27 mouse cellular contexts compared by ENCODE assay signal in the genomic region with DNA sequence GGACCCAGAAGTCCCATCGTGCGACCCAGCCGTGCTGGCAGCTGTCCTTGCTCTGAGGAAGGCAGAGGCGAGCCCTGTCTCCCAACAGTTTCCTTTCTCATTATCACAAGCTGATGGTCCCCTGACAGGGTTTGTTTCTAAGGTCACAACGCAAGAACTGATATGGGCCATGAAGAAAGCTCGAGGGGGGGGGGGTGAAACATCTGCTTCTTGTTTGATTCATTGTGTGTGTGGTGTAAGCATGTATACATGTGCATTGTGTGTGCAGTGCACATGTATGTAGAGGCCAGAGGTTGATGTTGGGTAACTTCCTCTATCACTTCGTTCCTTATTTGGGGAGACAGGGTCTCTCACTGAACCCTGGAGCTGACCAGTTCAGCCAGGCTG. TPM values are rescaled to one million over a fixed set of nuclear protein-coding genes. Genes with fewer than 3 reads are reported as not detected.
DNase-seq lines count a peak whose midpoint lies in the region; ATAC-seq and TF ChIP-seq lines count a peak whose summit lies in the region.
"Had no signal": no experiment of that assay in that cellular context is flagged by ENCODE, and none has a peak within 500 bp of the region (broad histone marks: within the 10 kb centered on the region; RNA-seq: fewer than 3 reads in every experiment).

No protein-coding gene starts in this region.

- TF ChIP-seq CTCF in bone marrow macrophage, adult 2 months (IDR thresholded peaks at IDR 0.05; ENCODE audit: low read depth, low read length): no peak
- no peak for TF ChIP-seq CTCF in liver, postnatal 0 days (IDR thresholded peaks at IDR 0.05; ENCODE audit: low read depth)

- H3K9ac ChIP-seq in liver, embryonic 11.5 days (ENCODE audit: low read depth, low read length): no peak overlapping the region
- no peak overlapping the region for H3K9ac ChIP-seq in liver, postnatal 0 days (replicated peaks)
- H3K9ac ChIP-seq: forebrain, embryonic 12.5 days; heart, embryonic 15.5 days; hindbrain, embryonic 13.5 days; lung, embryonic 15.5 days had no signal

- no peak for TF ChIP-seq EP300 in liver, postnatal 0 days (IDR thresholded peaks at IDR 0.05; ENCODE audit: low read depth)

- H3K27me3 ChIP-seq in liver, embryonic 11.5 days (replicated peaks; ENCODE audit: control insufficient read depth, insufficient read depth, low read length): peaks cover 25% of the 10 kb centered on the region
- H3K27me3 ChIP-seq in liver, postnatal 0 days (ENCODE audit: insufficient read depth, low read length): no peaks in the 10 kb centered on the region; the same call in 1 of the 2 replicates

- no peak for DNase-seq in liver, embryonic 11.5 days (ENCODE audit: low spot score)
- no peak for DNase-seq in liver
- DNase-seq in liver, postnatal 0 days: no peak
- no peak for DNase-seq in lung, postnatal 10 days
- no peak for DNase-seq in right cerebral cortex, postnatal 14 days
- no peak for DNase-seq in thymus, postnatal 14 days
- DNase-seq: adrenal gland, adult 8-10 months; B cell, adult 2 months; gastrocnemius, postnatal 36 days; heart, postnatal 36 days; kidney, adult 2 months; kidney, postnatal 10 days; midbrain, embryonic 14.5 days; right cerebral cortex, postnatal 4 days; thymus, adult 18-20 months had no signal

- peaks cover 23% of the 10 kb centered on the region for H3K4me1 ChIP-seq in liver, embryonic 11.5 days (replicated peaks; ENCODE audit: control insufficient read depth, insufficient read depth, low read length)
- H3K4me1 ChIP-seq in bone marrow macrophage, adult 2 months (ENCODE audit: control insufficient read depth, insufficient read depth, low read length): peaks cover 41% of the 10 kb centered on the region
- H3K4me1 ChIP-seq in liver, postnatal 0 days (ENCODE audit: insufficient read depth): peaks cover 19% of the 10 kb centered on the region

- 0 out of 2 replicates have a peak overlapping the region, but pooled peaks have one; percentile 3 for H3K27ac ChIP-seq in liver, embryonic 11.5 days (ENCODE audit: low read depth, low read length)
- peak overlapping the region; percentile 74 for H3K27ac ChIP-seq in bone marrow macrophage, adult 2 months (ENCODE audit: insufficient read depth, low read depth, low read length)
- H3K27ac ChIP-seq in liver, postnatal 0 days (ENCODE audit: low read depth): peak overlapping the region; percentile 62
- H3K27ac ChIP-seq: embryonic facial prominence, embryonic 13.5 days; forebrain, embryonic 12.5 days; heart, embryonic 15.5 days; hindbrain, embryonic 13.5 days; limb, embryonic 10.5 days; lung, embryonic 15.5 days had no signal

- no peak for ATAC-seq in liver, embryonic 11.5 days (replicated peaks; ENCODE audit: low FRiP score)
- ATAC-seq in liver, postnatal 0 days: no peak
- ATAC-seq: activated CD4-positive, CD25-positive, alpha-beta regulatory T cell, adult 4 months had no signal

- H3K4me3 ChIP-seq in liver, embryonic 11.5 days (ENCODE audit: low read depth, low read length): no peak overlapping the region
- H3K4me3 ChIP-seq in bone marrow macrophage, adult 2 months (ENCODE audit: insufficient read depth, low read length): no peak overlapping the region
- H3K4me3 ChIP-seq in liver, postnatal 0 days (ENCODE audit: low read depth, low read length): no peak overlapping the region
- H3K4me3 ChIP-seq: embryonic facial prominence, embryonic 13.5 days; erythroblast, embryonic 14.5 days; forebrain, embryonic 12.5 days; heart, embryonic 15.5 days; hindbrain, embryonic 13.5 days; limb, embryonic 10.5 days; lung, embryonic 15.5 days; myocyte had no signal

- H3K4me2 ChIP-seq in liver, embryonic 11.5 days: no peak overlapping the region
- no peak overlapping the region for H3K4me2 ChIP-seq in liver, postnatal 0 days (ENCODE audit: low read depth, low read length)
- H3K4me2 ChIP-seq: embryonic facial prominence, embryonic 13.5 days; forebrain, embryonic 12.5 days; heart, embryonic 15.5 days; hindbrain, embryonic 13.5 days; lung, embryonic 15.5 days had no signal

- WGBS in liver, embryonic 11.5 days: 38% methylated on average over 7 of the region's 7 CpGs
- 33% methylated on average over 7 of the region's 7 CpGs for WGBS in liver, postnatal 0 days (ENCODE audit: insufficient replicate concordance)

- no peaks in the 10 kb centered on the region for H3K9me3 ChIP-seq in liver, embryonic 11.5 days (ENCODE audit: control insufficient read depth, low read length)
- no peaks in the 10 kb centered on the region for H3K9me3 ChIP-seq in liver, postnatal 0 days (ENCODE audit: low read length)
- H3K9me3 ChIP-seq: embryonic facial prominence, embryonic 13.5 days; forebrain, embryonic 12.5 days; heart, embryonic 15.5 days; hindbrain, embryonic 13.5 days; limb, embryonic 10.5 days; lung, embryonic 15.5 days had no signal

- no peaks in the 10 kb centered on the region for H3K36me3 ChIP-seq in liver, embryonic 11.5 days (ENCODE audit: control insufficient read depth, insufficient read depth, low read length)
- H3K36me3 ChIP-seq in liver, postnatal 0 days (replicated peaks; ENCODE audit: insufficient read depth, low read length): no peaks in the 10 kb centered on the region
- H3K36me3 ChIP-seq: embryonic facial prominence, embryonic 13.5 days; forebrain, embryonic 12.5 days; heart, embryonic 15.5 days; hindbrain, embryonic 13.5 days; limb, embryonic 10.5 days; lung, embryonic 15.5 days had no signal

- no peak for TF ChIP-seq POLR2A in bone marrow macrophage, adult 2 months (IDR thresholded peaks at IDR 0.05; ENCODE audit: borderline replicate concordance, low read depth, low read length)

RNA-seq across cellular contexts. Expression of a gene that starts 2.2 kb away (rescaled TPM):
- polyA plus RNA-seq in liver, embryonic 11.5 days (2014; fragmentation: Nextera tagmentation; extraction: Ambion mirVana): 7.2 and 8.1 TPM in 2 replicates
- polyA plus RNA-seq in bone marrow macrophage, adult 2 months (2012; ENCODE audit: insufficient read depth, insufficient read length, missing spikeins): 73.2 and 77.1 TPM in 2 replicates
- polyA plus RNA-seq in liver, postnatal 0 days (2015; fragmentation: Nextera tagmentation; extraction: Ambion mirVana): 3.7 and 4.3 TPM in 2 replicates

RNA-seq across cellular contexts. Expression of a gene that starts 23.6 kb away (rescaled TPM):
- 98.1 and 103 TPM in 2 replicates for polyA plus RNA-seq in liver, embryonic 11.5 days (2014; fragmentation: Nextera tagmentation; extraction: Ambion mirVana)
- polyA plus RNA-seq in bone marrow macrophage, adult 2 months (2012; ENCODE audit: insufficient read depth, insufficient read length, missing spikeins): 31.4 and 36.1 TPM in 2 replicates
- polyA plus RNA-seq in liver, postnatal 0 days (2015; fragmentation: Nextera tagmentation; extraction: Ambion mirVana): 34.4 and 37.1 TPM in 2 replicates

RNA-seq across cellular contexts. Expression of a gene that starts 24.8 kb away (rescaled TPM):
- not detected in 2 replicates for polyA plus RNA-seq in liver, embryonic 11.5 days (2014; fragmentation: Nextera tagmentation; extraction: Ambion mirVana)
- not detected in 2 replicates for polyA plus RNA-seq in bone marrow macrophage, adult 2 months (2012; ENCODE audit: insufficient read depth, insufficient read length, missing spikeins)
- polyA plus RNA-seq in liver, postnatal 0 days (2015; fragmentation: Nextera tagmentation; extraction: Ambion mirVana): not detected in 2 replicates
- polyA plus RNA-seq: activated CD4-positive, CD25-positive, alpha-beta regulatory T cell, adult 4 months; heart, embryonic 15.5 days; hindbrain, embryonic 13.5 days; kidney, adult 2 months; limb, embryonic 10.5 days; liver, adult 2 months; lung, embryonic 15.5 days; midbrain, embryonic 14.5 days; myocyte; neural tube, embryonic 14.5 days had no signal

RNA-seq across cellular contexts. Expression of a gene that starts 49.9 kb away (rescaled TPM):
- 13.4 and 15.1 TPM in 2 replicates for polyA plus RNA-seq in liver, embryonic 11.5 days (2014; fragmentation: Nextera tagmentation; extraction: Ambion mirVana)
- 34.5 and 34.7 TPM in 2 replicates for polyA plus RNA-seq in bone marrow macrophage, adult 2 months (2012; ENCODE audit: insufficient read depth, insufficient read length, missing spikeins)
- 14.5 and 14.7 TPM in 2 replicates for polyA plus RNA-seq in liver, postnatal 0 days (2015; fragmentation: Nextera tagmentation; extraction: Ambion mirVana)

Comparison
In these comparisons a context has a peak if more than half of its experiments do, and no peak if none do; other contexts are left out.
1. H3K27ac ChIP-seq: peak in every context shown above with its lines; median percentile 74 in bone marrow macrophage, adult 2 months; 62 in liver, postnatal 0 days; 3 in liver, embryonic 11.5 days.